Mouse (Mus musculus): ENCODE results near the gene Carmil3.

- no peak for TF ChIP-seq GATA1 (IDR thresholded peaks at IDR 0.05; ENCODE audit: borderline replicate concordance, low read length)
- no peak for TF ChIP-seq FLI1 (IDR thresholded peaks at IDR 0.05; ENCODE audit: low read length)
Measured at GRCm38 (mm10) chr14:55461757-55462156, 28.7 kb upstream of the Carmil3 start.
